Mouse (Mus musculus): ENCODE measurements around the gene Serbp1.

The Serbp1 gene

DNA sequence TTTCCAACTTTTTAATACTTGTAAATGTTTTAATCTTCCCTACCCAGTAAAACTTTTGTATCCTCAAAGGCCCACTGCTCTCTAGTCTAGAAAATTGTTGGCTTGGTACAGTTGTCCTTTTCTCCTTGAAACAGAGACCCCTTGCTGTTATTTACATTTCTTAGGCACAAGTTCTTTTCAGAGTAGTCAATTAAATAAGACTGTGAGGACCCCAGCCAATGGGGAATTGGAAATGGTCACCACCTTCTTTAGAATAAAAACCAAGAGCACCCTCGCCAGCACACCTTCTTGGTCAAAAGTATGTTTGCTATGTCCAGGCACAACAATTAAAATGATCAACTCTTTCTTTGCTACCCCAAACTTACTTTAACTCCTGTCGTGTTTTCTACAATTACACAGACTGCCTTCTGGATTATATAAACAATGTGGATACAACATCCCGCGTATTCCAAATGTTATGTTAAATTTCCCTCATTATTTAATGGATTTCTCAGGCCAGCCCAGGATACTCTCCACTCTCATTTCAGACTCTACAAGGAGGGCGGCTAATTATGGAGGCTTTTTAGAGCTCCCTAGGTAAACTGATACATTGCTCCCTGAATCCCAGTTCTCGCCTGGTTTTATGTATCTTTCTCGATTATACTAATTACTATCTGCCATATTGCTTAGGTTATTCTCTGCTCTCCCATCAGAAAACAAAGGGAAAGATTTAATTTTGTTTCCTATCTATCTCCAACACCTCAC, 1.3 kb upstream of the Serbp1 start:
- no peak for DNase-seq

DNA sequence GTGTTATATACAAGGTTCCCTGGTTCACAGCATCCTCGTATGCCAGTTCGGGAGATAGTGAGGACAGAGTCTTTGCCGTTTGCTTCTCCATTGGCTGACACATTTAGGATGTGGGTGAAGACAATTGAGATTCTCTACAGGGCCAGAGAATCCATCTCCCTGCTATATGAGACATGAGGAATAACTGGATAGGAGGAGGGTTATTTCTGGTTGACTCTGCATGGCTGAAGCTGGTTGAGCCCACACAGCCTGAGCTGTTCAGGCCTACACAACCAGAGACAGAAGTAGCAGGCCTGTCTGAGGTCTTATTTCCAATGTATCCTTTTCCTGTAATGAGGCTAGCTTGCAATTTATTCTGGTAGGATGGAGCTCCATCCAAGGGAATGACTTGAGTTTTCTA, 3.3 kb downstream of the Serbp1 start:
- no peak for DNase-seq

DNA sequence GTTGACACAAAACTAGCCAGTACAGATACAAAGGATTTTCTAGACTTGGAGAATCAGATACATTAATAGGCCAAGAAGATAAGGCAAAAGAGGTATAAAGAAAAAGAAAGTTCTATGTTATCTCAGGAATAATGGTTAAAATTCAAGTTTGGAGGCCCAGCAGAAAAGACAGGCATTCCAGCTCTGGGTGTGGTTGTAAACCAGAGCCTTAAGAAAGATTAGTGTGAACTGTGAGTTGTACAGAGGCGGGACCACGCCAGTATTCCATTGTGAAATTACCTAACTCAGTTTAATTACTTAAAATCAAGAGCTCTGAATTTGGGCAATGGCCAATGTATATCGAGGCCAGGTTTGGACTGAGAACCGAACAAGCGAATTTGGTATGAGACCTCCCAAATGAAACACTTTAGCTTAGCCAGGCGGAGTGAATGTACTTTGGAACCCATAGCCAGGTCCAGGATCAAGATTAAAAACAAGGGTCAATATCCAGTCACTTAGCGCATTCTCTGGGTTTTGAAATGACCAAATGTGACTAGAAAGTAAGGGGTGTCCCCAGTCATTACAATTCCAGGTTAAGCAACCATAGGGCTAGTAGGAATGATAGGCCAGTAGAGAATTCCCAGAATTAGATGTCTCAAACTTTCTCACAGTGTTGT, 5.9 kb downstream of the Serbp1 start:
- DNase-seq = no peak

GRCm38 (mm10) chr6:67244451-67244850, 6.5 kb downstream of the Serbp1 start:
- DNase-seq = no peak

DNA sequence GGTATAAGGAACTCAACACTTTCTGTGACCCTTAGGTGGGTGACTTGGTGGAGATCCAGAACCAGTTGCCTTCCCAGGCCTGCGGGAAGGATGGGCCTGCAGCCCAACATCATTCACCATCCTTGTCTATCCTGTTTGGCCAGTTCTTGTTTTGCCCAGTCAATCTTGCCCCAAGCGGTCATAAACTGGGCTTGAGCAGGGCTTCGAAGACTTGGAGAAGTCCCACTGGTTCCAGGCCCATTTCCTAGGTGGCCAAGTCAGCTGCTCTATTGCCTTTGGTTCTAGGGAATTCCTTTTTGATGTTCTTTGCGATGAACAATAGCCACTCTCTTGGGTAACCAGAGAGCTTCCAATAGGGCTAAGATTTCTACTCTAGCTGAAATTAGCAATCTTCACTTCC, 13.1 kb downstream of the Serbp1 start:
- no peak for DNase-seq

DNA sequence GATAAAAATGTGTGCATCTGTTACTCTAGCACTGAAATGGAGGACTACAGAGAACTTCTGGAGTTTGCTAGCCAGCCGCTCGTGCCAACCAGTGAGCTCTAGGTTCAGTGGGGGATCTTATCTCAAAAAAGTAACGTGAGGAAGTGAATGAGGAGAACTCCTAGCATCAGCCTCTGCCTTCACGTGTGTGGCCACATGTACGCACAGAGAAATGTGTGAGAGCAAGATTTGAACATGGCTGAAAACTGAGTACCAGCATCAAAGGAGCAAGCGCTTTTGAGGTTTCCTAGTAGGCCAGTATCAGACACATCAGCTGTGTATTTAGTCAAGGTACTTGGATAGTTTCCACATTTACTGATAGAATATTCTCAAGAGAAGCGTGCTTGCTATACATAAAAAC, 27.0 kb downstream of the Serbp1 start:
- DNase-seq = no peak

DNA sequence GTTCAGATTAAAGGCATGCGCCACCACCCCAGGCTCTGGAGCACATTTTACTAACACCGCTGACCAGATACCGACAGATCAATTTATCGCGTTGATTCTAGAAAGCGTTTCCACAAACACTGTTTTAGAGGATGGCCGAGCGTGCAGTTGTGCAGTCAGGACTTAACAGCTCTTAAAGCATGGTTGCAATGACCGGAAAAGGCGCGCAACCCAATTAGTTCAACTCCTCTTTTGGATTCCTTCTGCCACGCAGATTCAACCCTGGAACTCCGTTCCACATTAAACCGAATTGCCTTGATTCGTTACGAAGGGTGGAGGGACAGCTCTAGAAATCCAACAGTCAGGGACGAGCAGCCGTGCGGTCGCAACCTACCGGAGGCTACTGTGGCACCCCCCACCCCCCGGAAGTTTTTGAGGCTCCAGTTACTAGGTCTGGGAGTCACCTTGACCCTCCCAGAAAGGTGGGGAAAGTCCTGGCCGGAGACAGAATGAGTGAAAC, 28.2 kb downstream of the Serbp1 start:
- no peak for DNase-seq

DNA sequence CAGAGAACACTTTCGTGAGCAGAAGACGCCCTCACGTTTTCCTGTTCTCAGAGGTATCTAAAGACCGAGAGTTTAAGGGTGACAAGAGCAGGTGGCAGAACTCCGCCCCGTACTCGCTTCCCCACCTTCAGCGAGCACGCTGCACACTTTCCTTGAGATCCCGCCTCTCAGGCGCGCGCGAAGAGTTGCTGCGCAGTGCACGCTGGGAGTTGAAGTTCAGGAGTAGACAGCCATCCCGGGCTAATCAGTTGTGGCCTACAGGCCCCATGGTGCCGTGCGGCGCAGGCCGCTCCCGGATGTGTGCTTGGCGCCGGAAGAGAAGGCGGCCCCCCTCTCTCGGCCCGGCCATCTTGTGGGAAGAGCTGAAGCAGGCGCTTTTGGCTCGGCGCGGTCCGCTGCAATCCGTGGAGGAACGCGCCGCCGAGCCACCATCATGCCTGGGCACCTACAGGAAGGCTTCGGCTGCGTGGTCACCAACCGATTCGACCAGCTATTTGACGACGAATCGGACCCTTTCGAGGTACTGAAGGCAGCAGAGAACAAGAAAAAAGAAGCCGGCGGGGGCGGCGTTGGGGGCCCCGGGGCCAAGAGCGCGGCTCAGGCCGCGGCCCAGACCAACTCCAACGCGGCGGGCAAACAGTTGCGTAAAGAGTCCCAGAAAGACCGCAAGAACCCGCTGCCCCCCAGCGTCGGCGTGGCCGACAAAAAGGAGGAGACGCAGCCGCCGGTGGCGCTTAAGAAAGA, 28.9 kb downstream of the Serbp1 start:
- DNase-seq = peak; percentile 92 to 94

DNA sequence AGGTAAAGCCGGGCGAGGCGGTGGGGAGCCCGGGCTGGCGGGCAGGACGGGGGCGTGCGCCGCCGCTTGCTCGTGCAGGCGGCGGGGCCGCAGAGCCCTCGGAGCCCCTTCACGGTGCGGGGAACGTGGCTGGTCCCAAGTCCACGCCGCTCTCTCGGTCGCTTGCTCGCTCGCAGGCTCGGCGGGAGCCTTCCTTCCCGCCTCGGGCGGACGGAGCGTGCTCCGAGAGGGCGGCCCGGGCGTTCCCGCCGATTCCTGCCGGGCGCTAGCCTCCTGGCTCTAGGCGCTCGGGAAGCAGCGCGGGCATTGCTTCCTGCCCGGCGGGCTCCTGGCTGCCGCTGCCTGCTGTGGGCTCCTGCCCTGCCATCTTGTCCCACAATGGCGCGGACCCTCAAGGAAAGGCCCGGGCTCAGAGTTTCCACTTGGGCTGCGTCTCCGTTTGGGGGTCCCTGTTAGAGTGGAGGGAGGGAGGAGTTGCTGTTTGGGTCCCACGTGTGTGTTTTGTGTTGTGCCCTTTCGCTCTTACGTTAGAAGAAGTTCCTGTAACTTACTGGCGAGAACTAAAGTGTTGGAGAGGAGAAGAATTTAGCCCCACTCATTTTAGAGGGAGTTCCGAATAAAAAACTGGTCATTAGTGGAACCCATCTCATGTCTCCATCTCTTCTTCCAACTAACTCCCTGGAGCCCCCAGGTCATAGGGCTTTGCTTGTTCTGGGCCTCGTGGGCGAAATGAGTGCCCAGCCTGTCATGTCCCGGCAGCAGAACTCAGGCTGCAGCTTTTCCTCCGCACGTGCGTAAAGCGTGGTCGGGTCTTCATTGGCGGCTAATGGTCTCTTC, 29.6 kb downstream of the Serbp1 start:
- DNase-seq = peak; percentile 29 to 47

GRCm38 (mm10) chr6:67268245-67268612, 30.3 kb downstream of the Serbp1 start:
- DNase-seq = no peak

- DNase-seq = no peak
These were observed 31.0 kb downstream of the Serbp1 start for GRCm38 (mm10) chr6:67268983-67269382.

GRCm38 (mm10) chr6:67269459-67269858, 31.5 kb downstream of the Serbp1 start:
- no peak for DNase-seq

- DNase-seq = no peak
These were observed 40.0 kb downstream of the Serbp1 start for GRCm38 (mm10) chr6:67277944-67278343.

GRCm38 (mm10) chr6:67281614-67282197, 43.7 kb downstream of the Serbp1 start:
- no peak for DNase-seq

DNA sequence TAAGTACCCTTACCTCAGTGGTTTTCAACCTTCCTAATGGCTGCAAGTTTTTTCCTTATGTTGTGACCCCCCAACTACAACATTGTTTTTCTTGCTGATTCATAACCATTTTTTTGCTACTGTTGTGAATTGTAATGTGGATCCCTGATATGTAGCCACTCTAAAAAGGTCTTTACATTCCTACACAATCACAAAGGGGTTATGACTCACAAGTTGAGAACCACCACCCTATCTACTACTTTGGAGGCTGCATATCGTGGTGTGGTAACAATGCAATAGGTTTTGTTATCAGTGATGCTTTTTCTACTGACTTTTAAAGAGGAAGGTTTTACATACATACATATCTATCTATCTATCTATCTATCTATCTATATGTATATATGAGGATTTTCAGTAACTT, 44.9 kb downstream of the Serbp1 start:
- no peak for DNase-seq

- DNase-seq = no peak
These were observed 54.2 kb downstream of the Serbp1 start for GRCm38 (mm10) chr6:67292042-67292623.

GRCm38 (mm10) chr6:67296126-67296525, 58.1 kb downstream of the Serbp1 start:
- peak in 1 of 2 experiments; percentile 7 for DNase-seq

DNA sequence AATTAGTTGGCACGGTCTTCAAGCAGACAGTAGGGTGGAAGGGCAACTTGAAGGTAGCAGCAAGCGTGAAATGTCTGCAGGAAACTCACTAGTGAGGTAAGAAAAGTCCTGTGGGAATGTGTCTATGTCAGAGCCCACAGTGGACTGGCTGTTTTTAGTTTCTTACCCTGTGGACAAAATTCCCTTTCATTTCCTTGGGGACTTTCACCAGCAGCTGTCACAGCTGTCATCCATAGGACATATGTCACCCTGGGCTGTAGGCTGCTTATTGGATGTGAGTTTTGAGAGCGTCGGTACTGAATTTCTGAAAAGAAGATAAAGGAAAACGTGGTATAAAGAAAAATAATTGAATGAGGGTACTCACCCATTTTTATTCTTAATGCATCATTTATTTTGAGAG, 60.8 kb downstream of the Serbp1 start:
- DNase-seq = no peak

- DNase-seq = no peak
These were observed 62.3 kb downstream of the Serbp1 start for GRCm38 (mm10) chr6:67300300-67300699.

DNA sequence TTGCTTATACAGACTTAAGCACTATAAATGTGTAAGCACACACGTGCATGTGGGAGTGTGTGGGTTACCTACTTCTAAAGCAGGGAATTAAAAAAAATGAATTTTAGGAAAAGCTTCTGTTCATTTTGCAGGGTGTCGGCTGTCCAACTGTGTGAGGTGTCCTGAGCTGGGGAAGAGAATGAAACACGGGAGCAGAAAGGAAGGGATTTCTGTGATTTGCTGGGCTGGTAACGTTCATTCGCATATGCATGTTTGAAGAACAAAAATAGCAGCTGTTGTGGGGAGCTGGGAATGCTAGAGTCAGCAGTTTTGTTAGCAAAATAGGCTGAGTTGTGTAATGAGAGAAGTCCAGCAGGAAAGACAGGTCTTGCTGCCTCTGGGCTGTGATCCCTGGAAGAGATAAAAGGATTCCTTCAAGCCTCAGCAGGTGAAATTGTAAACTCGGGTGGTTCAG, 62.8 kb downstream of the Serbp1 start:
- no peak for DNase-seq

- no peak for DNase-seq
These were observed 63.3 kb downstream of the Serbp1 start for GRCm38 (mm10) chr6:67301230-67301629.

GRCm38 (mm10) chr6:67302471-67302870, 64.5 kb downstream of the Serbp1 start:
- no peak for DNase-seq
